Mouse (Mus musculus): ENCODE measurements around the gene Prpsap1.

GRCm38 (mm10) chr11:116463833-116464232 is 30.2 kb downstream of the Prpsap1 start:
- no peak for TF ChIP-seq MYOD1 (IDR thresholded peaks at IDR 0.05; ENCODE audit: control insufficient read depth in 1 of 3, insufficient read length in 2 of 3, low read depth in 2 of 3)
- no peak for TF ChIP-seq POLR2A (IDR thresholded peaks at IDR 0.05; ENCODE audit: insufficient read length, low read depth)
